Mouse (Mus musculus) erythroblast, embryonic 14.5 days (primary cell): Measurements from ENCODE around the gene L3hypdh.

Experiments used
- GATA1 ChIP-seq: IDR thresholded peaks from 2 replicates; pipeline ENCODE4 v1.6.1; 2012; ENCODE audit warnings: low read length, inconsistent platforms, mixed read lengths
- TAL1 ChIP-seq: IDR thresholded peaks from 3 replicates; pipeline ENCODE4 v1.6.1; 2012; ENCODE audit warnings: low read length, inconsistent platforms, mixed read lengths

- no peak for TF ChIP-seq GATA1
- TF ChIP-seq TAL1 = no peak
These were observed 2.0 kb downstream of the L3hypdh start for GRCm38 (mm10) chr12:72083265-72083664.
